Mouse (Mus musculus): ENCODE measurements around the gene Synpo2.

GRCm38 (mm10) chr3:123193740-123194139 lies 42.2 kb downstream of the Synpo2 start:
- TF ChIP-seq CTCF (IDR thresholded peaks at IDR 0.05; ENCODE audit: control insufficient read depth, insufficient read depth, insufficient read length) (no peak), CEBPB (IDR thresholded peaks at IDR 0.05; ENCODE audit: low read depth) (no peak), MYOG (IDR thresholded peaks at IDR 0.05; ENCODE audit: control insufficient read depth, extremely low read depth, insufficient read length) (no peak), USF1 (IDR thresholded peaks at IDR 0.05; ENCODE audit: low read depth) (no peak), MYOD1 (IDR thresholded peaks at IDR 0.05; ENCODE audit: control insufficient read depth, insufficient read length, low read depth) (no peak), MAX (IDR thresholded peaks at IDR 0.05) (no peak), FOSL1 (IDR thresholded peaks at IDR 0.05; ENCODE audit: insufficient read depth, low read length, poor library complexity, severe bottlenecking) (no peak)

Data from C2C12 (cell line).